Mouse (Mus musculus) adrenal gland, adult (tissue): ENCODE measurements around the gene Gm49601.

Source experiments
- DNase-seq, 2 experiments: peaks; one replicate each; pipeline ENCODE4 v3.0.0; 2022 to 2023; ENCODE audit warnings: low spot score in 1 of 2; ENCODE audit not compliant: inconsistent age in 2 of 2

The Gm49601 gene

DNA sequence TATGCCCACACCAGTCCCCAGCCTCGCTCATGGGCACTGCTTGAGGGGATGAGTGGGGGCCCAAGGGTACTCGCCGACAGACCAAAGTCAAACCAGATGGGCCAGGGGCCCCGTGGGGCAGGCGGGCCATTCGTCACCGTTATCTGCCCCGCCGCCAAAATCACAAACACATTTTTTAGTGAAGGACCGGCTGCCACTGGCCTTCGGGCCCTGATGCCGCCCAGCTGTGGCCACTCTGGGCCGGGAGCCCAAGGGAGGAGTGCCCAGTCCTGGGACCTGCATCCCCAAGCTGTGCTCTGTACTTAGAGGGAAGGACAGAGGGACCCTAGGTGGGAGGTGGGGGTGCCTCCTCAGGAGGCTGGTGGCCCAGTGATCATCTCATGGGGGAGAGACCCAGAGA is 14.5 kb downstream of the Gm49601 start:
- no peak for DNase-seq

DNA sequence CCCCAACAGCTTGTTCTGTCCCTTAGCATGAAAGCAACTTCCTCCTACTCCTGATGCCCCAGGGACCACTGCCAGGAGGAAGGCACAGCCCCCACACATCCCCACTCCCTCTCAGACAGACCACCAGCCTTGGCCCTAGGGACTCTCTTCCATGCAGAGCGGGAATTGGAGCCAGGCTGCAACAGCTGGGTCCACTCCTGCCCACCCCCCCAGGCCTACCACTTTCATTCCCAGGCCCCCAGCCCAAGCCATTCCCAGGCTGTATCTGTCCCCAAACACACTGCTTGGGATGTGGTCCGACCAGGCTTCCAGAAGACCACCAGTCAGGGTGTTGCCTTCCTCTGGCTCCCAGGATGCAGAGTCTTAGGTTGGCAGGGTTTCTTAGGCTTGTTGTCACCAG is 17.1 kb downstream of the Gm49601 start:
- DNase-seq: no peak

GRCm38 (mm10) chr16:18608226-18608625 is 18.0 kb downstream of the Gm49601 start:
- DNase-seq: no peak

DNA sequence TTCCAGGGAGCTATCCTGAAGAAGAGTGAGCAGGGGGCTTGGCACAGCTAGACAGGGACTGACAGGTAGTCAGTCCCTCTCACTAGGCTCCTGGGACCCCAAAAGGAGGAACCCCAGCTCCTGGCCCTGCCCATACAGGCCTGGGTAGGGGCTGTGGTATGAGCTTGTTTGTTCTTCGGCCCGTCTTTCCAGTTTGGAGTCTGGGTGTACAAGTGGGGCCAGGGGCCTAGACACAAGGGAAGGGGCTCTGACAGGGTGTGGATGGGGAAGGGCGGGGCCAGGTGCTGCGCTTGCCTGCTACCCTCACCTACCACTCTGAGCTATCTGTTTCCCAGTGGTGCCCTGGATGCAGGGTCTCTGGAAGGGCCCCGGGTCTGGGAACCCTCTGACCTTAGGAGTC is 20.5 kb downstream of the Gm49601 start:
- DNase-seq: no peak

- DNase-seq: peak in 1 of 2 experiments; percentile 55
These were observed 21.9 kb downstream of the Gm49601 start for GRCm38 (mm10) chr16:18604267-18604701.

DNA sequence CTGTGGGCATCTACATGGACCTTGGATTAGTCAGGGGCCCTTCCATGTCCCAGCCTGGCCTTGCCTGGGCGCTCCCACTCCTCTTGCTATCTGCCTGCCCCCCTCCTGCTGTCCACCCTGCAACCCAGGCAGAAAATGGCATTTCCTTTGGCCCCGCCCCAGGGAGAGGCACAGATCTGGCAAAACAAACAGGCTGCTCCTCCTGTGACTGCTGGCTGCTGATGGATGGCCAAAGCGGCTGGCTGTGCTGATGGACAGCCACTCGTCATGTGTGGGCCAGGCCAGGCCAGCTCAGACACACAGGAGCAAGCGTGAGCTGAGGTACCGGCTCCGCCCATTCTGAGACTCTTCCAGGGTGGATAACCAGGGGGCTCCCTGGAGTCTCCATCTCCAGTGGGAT is 24.8 kb downstream of the Gm49601 start:
- DNase-seq: no peak

DNA sequence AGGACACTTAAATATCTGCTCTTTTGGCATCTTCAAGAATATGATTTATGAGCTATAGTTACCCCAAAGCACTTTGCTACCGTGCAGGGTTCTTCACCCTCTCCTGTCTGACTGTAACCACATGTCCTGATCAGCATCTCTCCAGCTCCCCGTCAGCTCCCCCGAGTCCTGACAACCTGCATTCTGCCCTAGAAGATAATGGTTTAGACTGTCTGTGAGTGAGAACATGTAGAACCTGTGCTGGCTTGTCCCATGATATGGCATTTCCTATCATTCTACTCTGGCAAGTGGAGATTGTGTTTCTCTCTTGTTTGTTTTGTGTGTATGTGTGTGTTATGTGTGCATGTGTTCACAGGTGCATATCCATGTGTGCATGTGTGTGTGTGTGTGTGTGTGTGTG is 28.2 kb downstream of the Gm49601 start:
- no peak for DNase-seq

DNA sequence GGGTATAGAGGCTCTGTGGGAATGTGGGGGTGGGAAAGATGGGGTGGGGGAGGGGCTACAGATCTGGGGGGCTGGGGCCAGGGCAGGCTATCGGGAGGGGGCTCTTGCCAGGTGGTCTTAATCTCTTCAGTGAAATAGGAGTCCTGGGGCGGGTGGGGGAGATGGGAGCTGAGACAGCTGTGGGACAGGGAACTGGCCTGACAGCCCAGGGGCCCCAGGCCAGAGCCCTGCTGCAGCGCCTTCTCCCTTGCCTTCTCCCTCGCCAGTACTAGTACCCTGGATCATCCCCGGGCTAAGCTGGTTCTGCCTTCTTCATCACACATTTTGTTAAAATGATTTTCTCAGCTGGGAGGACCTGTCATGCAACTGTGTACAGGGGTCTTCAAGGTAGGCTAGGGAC is 30.0 kb downstream of the Gm49601 start:
- no peak for DNase-seq

- DNase-seq: no peak
These were observed 32.3 kb downstream of the Gm49601 start for GRCm38 (mm10) chr16:18593930-18594329.

DNA sequence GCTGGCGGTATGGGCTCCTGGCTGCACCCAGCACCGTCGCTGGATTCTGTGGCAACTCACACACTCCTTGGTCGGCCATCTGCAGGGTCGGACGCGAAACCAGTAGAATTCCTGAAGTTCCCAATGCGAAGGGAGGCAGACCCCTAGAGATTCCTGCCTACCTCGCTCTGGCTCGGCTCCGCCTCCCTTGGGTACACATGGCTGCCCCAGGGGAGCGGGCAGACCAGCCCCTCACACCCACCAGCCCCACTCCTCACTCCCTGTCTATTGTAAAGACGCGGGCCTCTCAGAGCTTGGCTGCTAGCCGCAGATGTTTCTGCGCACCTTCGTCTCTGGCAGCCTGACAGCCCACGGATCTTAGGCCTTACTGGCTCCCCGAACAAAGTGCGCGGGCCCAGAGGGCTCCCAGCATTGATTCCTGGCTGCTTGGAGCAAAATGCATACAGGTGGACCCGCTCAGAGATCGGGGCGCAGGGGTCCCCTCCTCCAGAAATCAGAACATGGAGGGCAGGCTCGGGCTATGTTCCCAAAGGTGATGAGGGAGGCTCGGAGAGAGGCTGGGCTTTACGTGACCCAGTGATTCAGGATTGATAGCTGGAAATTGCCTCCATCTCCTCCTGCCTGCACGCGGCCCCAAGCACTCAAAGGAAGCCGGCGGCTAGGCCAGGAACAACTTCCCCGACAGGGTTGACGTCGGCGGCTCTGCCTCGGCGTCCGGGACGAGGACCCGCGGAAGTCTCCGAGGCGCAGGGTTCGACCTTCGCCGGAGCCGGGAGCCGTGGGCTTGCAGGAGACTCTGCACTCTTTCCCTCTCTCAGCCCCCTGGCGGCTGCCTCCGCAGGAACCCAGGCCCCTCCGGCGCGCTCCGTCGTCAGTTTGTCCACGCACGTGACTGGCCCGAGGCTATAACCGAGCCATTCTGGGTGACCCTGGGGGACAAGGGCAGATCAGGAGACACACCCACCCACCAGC is 34.9 kb downstream of the Gm49601 start:
- DNase-seq: peak in 1 of 2 experiments; percentile 38

- peak in 1 of 2 experiments; percentile 35 for DNase-seq
These were observed 36.1 kb downstream of the Gm49601 start, which contains the start of gene Tbx1 for GRCm38 (mm10) chr16:18589804-18590790. TSS of gene Tbx1 (minus strand) at chr16:18590671.

DNA sequence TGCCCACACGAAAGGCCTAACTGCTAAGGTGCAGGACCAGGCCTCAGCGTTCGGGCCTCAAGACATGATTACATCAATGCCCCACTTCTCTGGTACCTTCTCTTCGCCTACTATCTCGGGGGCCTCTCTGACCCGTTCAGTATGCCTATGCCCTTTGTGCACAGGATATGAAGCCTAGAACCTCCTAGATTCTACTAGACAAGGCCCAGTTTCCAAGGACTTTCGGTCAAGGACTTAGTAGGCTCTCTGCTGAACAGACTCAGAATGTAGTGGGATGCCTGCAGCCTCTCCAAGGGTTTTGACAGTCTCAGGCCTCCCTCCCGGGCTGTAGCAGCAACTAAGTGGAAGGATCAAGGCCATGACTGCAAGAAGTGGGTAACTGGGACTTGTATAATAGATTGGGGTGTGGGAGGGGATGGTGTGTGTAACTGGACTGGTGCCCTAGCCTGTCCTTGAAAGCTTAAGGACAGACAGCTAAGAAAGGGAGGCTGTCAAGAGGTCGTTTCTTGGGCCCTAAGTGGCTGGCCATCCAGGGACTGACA is 37.1 kb downstream of the Gm49601 start:
- DNase-seq: peak in 1 of 2 experiments; percentile 33

GRCm38 (mm10) chr16:18588738-18589055 is 37.5 kb downstream of the Gm49601 start:
- no peak for DNase-seq

DNA sequence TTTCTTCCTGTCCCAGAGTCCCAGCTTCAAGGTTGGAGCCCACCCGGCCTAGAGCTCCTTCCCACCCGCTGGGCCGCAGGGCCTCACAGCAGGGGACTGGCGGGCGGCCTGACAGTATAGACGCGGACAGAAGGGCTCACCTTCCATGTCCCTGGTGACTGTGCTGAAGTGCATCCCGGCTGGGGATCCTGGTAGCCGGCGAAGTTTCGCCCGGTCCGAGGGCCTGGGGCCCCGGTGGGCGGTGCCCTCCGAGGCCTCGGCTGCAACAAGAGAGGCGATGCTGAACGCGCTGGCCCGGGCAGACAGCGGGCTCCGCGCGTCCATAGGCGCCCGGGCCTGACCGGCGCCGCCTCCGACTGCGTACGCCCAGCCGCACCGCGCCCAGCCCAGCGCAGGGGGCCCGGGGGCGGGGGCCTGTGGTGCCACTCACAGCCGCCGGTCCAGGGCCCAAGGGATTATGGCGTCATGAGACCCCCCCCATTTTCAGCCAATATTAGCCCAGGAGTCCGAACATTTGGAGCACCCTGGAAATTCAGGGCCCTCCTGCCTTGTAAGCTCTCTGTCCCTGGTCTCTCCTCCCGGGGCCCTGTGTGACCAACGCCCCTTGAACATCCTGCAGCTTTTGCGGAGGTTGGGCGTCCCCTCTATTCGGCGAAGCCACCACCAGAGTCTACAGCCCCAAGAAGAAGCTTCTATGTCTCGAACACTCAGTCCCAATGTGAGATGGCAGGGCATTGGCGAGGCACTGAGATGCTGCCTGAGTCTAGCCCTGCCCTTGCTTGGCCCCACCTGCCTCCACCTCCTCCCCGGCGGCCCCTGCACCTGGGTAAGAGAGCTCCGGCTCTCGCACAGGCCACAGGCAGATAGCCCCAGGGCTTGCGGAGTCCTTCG is 38.1 kb downstream of the Gm49601 start:
- no peak for DNase-seq

DNA sequence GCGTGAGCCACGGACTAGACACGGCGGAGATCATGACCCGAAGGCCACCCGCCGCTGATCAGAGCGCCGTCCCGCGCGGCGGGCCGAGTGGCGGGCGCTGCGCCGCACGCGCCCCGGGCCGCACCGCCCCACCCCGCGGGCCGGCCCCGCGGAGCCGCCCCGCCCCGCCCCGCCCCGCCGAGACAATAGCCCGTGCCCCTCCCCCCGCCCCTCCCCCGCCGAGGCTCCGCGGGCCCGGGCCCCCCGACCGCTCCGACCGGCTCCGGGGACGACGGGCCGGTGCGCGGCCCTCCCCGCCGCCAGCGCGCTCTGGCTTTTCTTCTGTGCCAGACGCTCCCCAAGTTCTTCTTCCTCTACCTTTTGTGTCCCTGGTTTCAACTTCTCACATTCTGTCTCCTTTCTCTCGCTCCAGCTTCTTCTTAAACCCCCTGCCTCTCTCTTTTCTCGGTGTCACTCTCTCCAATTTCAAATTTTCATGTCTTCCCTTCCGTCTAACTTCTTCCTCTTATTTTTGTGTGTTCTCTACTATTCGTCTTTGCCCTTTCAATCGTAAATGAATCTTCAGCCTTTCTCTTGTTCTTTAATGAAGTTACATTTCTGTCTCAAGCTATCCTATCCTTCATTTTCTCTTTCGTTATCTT is 39.2 kb downstream of the Gm49601 start:
- DNase-seq: peak in 1 of 2 experiments; percentile 29

- DNase-seq: no peak
These were observed 39.9 kb downstream of the Gm49601 start for GRCm38 (mm10) chr16:18586076-18586905.

GRCm38 (mm10) chr16:18585676-18586075 is 40.6 kb downstream of the Gm49601 start:
- no peak for DNase-seq

DNA sequence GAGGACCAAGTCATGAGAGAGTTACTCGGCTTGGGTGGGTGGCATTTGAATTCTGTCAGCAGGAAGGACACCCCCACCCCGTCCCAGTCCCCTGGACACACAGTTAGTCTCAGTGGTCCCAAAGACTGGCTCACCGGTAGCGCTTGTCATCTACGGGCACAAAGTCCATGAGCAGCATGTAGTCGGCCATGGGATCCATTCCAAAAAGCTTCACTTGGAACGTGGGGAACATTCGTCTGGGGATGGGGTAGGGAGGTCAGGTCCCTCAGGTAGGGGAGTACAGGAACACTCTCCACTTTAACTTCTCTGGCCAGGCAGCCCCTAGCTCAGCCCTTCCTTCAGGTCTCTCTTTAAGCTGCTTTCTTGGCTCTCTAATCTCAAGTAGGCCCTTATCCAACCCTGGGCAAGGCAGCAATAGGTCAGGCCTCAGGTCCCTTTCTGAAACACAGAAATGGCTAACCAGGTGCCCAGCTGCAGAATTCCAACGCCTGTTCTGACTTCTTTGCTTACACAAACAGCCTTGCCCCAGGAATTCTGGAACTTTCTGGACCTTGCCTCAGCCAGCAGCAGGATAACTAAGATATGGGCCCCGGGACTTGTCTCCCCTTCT is 41.2 kb downstream of the Gm49601 start:
- no peak for DNase-seq
